Mouse (Mus musculus): ENCODE measurements around the gene C8b. TPM values are rescaled to one million over a fixed set of nuclear protein-coding genes. Genes with fewer than 3 reads are reported as not detected.
A peak's percentile ranks its signal among the peaks of the same experiment; 100 is the strongest.

The C8b gene
- polyA plus RNA-seq, 1 experiment from 2014 or later = not detected

- no peak for ATAC-seq (ENCODE audit: low FRiP score, low TSS enrichment)
- H3K9ac ChIP-seq (replicated peaks; ENCODE audit: low read length) = no peak overlapping the region
- WGBS = 45% methylated on average over 4 of the region's 4 CpGs
Observed at GRCm38 (mm10) chr4:104843546-104843945, 77.4 kb downstream of the C8b start.

More at GRCm38 (mm10) chr4:104843546-104843945, 77.4 kb downstream of the C8b start:
- peak; percentile 55 for DNase-seq
- no peak overlapping the region for H3K27ac ChIP-seq (replicated peaks; ENCODE audit: low read depth, low read length)
- H3K36me3 ChIP-seq (ENCODE audit: control insufficient read depth, insufficient read depth, low read length) = no peaks in the 10 kb centered on the region
- no peaks in the 10 kb centered on the region for H3K27me3 ChIP-seq (ENCODE audit: control insufficient read depth, insufficient read depth, low read length)
- H3K4me3 ChIP-seq (replicated peaks; ENCODE audit: low read depth, low read length) = no peak overlapping the region
- H3K4me1 ChIP-seq (ENCODE audit: control insufficient read depth, insufficient read depth, low read length) = no peaks in the 10 kb centered on the region
- H3K9me3 ChIP-seq (ENCODE audit: control insufficient read depth, low read length) = no peaks in the 10 kb centered on the region
- no peak overlapping the region for H3K4me2 ChIP-seq (ENCODE audit: low read length)

Other genes with a start within 250 kb of the C8b start
- gene Gm17662, start 91.0 kb downstream of the C8b start, polyA plus RNA-seq (2014; fragmentation: Nextera tagmentation; extraction: Ambion mirVana) = not detected in 2 replicates
- 0.11 TPM in 1 of 2 replicates, not detected in the other for gene C8a, start 110.1 kb downstream of the C8b start, polyA plus RNA-seq (2014; fragmentation: Nextera tagmentation; extraction: Ambion mirVana)
- gene Fyb2, start 147.1 kb downstream of the C8b start, polyA plus RNA-seq (2014; fragmentation: Nextera tagmentation; extraction: Ambion mirVana) = 0.14 and 0.38 TPM in 2 replicates